Mouse (Mus musculus) left cerebral cortex, postnatal 14 days (tissue): ENCODE results near the gene Sfxn4. TPM values are rescaled to one million over a fixed set of nuclear protein-coding genes. Genes with fewer than 3 reads are reported as not detected.
A peak's percentile ranks its signal among the peaks of the same experiment; 100 is the strongest.

Experiments used
- DNase-seq, 2 experiments: peaks; one replicate each; pipeline ENCODE4 v3.0.0; 2021 to 2022; ENCODE audit warnings: low spot score in 2 of 2, mixed read lengths in 1 of 2
- intact Hi-C: fragments of 180-260 bp; cut with DNase I; formaldehyde crosslinking; loops from one replicate; pipeline ENCODE4 v1.15.1; 2025
- long read RNA-seq, 2 experiments: library from polyadenylated mRNA; stranded (forward); transcript quantifications; one replicate each; pipeline ENCODE4 v2.0.0; 2021
- total RNA-seq, 2 experiments: library from RNA; stranded (reverse); gene quantifications; 2 replicates each; pipeline ENCODE4 v1.2.3; 2021

Sfxn4 gene
- 10 to 100 TPM; 12.6 to 14.6 TPM for total RNA-seq
- long read RNA-seq, experiment 1, transcript Sfxn4-203 (14 exons, 1,309 nt) = major isoform, 8 of 12 reads
- long read RNA-seq, experiment 1, partial matches to known transcripts = 2 of 12 reads
- long read RNA-seq, experiment 1, other reads (novel, unspliced or antisense) = 2 of 12 reads
- long read RNA-seq, experiment 2, transcript Sfxn4-203 (14 exons, 1,309 nt) = major isoform, 7 of 9 reads
- long read RNA-seq, experiment 2, partial matches to known transcripts = 1 of 9 reads
- long read RNA-seq, experiment 2, other reads (novel, unspliced or antisense) = 1 of 9 reads

DNA sequence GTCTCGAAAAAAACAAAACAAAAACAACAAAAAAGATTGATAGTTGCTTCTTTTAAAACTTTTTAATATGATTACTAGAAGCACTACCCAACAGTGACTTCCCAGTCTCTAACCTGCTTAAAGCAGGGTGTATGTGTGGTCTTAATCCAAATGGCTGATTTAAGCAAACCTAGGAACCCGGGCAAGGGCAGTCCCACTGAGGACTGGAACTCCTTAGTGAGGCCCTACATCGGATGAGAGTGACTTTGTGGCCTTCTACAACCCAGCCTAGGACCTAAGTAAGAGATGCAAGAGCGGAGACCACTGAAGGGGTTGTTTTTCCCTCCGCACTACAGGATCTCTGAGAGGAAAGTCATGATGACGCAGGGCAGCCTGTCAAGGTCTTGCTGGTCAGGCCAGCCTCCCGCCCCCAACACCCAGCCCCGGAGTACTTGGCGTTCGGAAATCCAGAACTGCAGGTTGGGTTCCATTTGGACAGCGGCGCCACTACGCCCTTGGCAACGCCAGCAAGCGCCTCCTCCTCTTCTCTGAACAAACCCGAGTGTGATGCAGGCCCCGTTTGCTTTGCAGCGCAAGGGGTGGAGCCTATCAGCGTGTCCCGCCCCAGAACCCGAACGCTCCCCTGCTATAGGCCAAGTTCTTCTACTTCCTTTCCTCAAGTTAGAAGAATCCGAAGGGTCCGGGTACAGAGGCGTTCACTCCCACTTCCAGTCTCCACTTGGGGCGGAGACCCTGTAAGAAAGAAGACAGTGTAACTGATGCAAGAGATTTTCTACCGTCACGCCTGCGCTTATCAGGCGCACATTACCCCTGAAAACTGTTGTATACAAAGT is at the start of gene Sfxn4:
Gene Sfxn4 (minus strand): TSS at position 612 of the 833 bp plus-strand sequence.
- peak; percentile 91 for DNase-seq
- intact Hi-C loops = no loop called here

DNA sequence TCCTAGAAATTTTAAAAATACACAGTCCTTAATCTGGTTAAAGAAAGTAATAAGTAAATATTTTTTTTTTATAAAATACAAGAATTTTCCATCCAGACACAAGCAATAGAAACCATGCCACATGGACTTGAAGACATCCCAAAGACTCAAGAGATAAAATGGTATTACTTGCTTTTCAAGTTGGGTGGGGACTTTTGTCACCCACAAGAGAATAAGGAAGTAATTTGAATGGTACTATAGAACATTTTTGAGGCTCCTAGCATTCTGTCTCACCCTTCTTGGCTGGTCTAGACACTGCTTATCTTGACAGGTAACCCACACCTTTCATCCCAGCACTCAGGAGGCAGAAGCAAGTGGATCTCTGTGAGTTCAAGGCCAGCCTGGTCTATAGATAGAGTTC is 49.0 kb upstream of the Sfxn4 start:
- no peak for DNase-seq
- intact Hi-C loops = no loop called here

DNA sequence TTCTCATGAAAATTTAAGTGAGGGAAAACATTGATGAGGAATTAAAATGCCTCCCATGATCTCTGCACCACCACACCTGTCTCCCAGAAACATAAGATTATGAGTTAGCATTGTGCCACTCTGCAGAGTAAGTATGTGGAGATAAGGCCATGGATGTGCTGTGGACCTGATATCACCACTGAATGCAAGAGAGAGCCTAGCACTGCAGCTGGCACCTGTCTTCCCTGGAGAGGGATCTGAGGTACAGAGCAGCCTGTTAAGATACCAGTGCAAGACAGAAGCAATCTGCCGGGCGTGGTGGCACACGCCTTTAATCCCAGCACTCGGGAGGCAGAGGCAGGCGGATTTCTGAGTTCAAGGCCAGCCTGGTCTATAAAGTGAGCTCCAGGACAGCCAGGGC is 44.2 kb upstream of the Sfxn4 start:
- DNase-seq = no peak
- intact Hi-C loops = no loop called here

DNA sequence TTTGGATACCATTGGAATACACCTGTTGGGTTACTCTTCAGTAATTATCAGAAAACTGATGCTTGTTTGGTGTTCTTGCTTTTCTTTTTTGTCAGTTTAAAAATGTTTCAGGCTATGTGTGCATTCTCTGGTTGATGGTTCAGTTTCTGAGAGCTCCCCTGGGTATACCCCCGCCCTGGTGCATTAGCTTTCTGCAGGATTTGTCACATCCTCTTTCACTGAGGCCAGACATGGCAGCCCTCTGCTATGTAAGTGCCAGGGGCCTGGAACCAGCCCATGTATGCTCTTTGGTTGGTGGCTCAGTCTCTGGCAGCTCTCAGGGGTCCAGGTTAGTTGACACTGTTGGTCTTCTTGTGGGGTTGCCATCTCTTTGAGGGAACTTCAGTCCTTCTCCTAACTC is 42.7 kb upstream of the Sfxn4 start:
- DNase-seq = no peak
- intact Hi-C loops = no loop called here

DNA sequence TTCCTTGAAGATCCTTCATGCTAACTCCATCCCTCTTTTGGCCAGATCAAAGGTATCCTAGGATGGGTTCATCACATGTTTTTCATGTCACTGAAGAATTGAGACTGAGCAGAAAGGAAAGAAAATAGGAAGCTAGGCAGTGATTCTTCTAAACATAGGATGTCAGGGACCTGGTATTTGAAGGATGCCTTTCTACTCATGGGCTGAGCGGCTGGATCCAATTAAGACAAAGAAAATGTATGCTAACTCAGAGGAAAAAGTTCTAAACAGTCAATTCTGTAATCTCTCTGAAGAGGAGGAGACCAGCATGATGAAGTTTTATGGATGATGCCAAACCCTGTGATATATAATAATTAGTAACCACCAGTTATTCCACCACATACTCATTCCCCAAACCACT is 41.9 kb upstream of the Sfxn4 start:
- intact Hi-C loops = no loop called here
- DNase-seq = no peak

DNA sequence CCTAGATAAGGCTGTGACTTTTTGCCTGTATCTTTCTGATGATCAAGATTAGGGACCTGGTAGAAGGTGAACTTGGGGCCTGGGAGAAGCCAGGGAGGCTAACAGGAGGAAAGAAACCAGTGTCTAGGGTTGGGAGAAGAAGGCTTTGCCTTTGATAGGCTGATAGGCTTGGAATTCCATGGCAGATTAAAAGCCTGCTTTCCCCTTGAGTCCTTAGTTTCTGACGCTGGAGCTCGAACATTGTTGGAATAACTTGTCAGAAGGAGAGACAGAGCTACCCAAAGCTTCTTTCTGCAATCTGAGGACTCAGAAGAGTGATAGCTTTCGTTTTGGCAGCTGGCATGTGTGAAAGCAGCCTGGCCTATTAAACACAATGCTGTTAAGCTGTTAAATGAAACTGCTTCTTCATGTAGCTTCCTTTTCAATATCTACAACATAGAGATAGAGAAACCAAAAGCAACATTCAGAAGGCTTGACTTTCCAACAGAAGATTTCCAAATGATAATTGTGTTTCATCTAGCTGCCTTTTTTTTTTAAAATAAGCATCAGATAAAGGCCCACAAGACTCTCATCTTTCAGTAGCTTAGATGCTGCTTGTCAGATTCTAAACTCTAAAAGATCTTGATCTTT is 34.1 kb upstream of the Sfxn4 start:
- intact Hi-C loops = no loop called here
- DNase-seq = no peak

DNA sequence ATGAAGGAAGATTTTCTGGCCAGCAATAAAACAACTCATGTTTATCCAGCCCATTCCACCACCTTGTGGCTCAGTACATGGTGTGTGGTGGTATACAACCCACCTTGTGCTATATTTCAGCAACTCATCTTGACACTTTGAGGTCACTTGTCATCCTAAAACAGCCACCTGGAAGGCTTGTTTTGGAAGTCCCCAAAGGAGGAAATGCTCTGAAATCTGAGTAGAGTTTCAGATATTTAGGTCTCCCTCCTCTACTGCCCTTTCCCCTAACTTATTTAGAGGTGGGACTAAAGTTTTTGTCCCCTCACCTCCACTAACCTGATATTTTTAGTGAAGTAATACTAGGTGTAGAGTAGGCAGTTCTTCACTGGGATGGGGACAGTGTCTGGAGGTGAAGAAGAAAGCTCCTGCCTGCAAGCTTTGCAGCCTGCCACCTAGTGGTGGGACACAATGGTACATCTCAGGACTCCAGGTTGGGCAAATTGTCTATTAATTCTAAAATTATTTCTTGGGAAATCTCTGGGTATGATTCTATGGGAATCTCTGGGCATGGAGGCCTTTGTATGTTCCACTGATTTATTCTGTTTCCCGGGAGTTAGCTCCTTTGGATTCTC is 30.8 kb upstream of the Sfxn4 start:
- DNase-seq = peak; percentile 24 to 70
- intact Hi-C loops = no loop called here

DNA sequence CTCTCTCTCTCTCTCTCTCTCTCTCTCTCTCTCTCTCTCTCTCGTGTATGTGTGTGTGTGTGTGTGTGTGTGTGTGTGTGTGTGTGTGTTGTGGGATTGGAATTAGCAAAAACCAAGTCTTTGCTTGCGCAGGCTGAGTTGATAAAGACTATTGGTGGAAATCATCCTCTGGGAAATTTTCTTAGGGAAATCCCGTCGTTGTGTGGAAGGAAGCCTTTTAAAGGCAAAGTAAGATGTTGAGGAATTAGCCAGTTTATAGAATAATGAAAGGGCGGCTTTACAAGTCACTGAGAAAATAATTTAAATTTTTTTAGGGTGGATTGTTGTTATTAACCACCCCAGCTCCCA is 29.8 kb upstream of the Sfxn4 start:
- peak; percentile 26 to 33 for DNase-seq

DNA sequence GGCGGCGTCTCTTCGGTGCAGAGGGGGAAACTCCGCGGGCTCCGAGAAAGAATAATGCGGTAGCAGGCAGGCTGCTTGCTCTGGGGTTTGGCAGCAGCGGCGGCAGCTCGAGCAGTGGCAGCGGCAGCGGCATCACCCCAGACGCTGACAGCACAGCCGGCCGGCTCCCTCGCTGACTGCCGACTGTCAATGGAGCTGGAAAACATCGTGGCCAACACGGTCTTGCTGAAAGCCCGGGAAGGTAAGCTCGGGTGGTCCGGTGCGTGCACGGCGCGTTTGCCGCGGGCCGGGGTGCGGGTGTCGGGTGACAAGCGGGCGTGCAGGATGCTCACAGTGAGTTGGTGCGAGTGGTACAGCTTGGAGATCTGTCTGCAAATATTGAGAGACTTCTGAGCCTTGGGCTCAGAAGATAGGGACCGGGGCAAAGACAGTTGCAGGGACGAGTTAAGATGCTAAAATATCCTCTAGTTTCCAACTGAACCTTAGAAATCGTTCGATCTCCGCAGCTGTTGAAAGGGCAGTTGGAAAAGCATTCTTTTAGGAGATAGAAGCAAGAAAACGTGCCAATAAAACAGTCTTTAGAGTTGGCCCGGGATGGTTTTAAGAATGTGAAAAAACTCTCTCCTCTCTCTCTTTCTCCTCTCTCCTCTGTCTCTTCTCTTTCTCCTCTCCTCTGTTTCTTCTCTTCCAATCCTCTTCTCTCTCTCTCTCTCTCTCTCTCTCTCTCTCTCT is 29.3 kb upstream of the Sfxn4 start:
- no peak for DNase-seq
- intact Hi-C loops = no loop called here

More for the DNA sequence above, 29.8 kb upstream of the Sfxn4 start:
- intact Hi-C loops = no loop called here

DNA sequence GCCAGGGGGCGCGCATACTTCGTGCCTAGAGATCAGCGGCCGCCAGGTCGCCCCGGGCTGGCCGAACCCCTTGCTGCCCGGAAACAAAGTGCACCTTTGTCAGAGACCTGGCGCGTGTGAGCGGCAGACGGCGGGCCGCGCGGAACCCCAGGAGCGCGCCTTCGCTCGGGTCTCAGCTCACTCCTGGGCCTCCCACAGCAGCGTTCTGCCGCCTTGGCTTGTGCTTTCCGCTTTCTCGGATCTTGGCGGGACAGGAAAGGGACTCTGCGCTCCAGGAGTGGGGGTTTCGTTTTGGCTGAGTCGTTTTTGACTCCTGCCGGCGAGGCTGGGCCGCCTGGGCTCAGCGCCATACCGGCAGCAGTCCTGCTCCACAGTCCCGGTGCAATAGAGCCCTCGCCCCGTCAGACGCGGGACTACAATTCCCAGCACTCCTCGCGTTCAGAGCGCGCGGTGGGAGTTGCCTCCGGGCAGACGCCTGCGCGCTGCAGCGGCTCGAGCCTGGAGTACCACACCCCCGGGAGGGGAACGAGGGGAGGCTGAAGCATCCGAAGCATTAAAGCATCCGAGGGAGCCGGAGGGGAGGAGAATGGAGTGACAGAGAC is 28.5 kb upstream of the Sfxn4 start, which contains the start of gene Grk5:
Gene Grk5 (plus strand): TSS at position 36 of the 602 bp plus-strand sequence.
- intact Hi-C loops = loop anchor here (10.0 kb wide), 1 partner anchor 315 kb away; no protein-coding TSS in a partner anchor
- peak; percentile 91 to 95 for DNase-seq

DNA sequence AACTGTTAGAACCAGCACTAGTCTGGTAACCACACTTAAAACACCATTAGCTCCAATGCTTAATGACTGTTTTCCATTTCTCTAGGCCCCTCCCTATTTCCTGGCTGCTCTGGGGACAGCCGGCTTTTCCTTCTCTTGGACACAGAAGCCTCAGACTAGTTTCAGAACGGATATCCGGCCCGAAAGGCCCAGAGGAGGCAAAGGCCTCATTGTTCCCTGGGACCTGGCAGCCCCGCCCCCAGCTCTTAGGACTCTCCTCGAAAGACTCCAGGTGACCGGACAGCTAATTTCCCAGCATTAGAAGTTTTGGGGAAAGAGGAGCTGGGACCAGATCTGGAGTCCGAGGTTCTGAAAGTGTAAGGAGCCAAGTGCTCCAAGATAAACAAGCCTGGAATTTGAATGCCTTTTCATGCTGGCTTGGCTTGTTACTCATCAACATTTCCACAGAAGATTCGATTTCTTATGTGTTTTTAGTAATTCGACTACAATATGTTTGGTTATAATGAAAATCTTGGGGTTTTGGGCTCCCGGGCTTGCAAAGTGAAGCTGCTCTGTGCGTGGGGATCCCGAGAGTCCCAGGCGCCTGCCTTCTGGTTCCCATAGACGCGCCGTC is 27.9 kb upstream of the Sfxn4 start:
- intact Hi-C loops = loop anchor here (10.0 kb wide), 1 partner anchor 316 kb away; no protein-coding TSS in a partner anchor
- peak; percentile 16 to 31 for DNase-seq

DNA sequence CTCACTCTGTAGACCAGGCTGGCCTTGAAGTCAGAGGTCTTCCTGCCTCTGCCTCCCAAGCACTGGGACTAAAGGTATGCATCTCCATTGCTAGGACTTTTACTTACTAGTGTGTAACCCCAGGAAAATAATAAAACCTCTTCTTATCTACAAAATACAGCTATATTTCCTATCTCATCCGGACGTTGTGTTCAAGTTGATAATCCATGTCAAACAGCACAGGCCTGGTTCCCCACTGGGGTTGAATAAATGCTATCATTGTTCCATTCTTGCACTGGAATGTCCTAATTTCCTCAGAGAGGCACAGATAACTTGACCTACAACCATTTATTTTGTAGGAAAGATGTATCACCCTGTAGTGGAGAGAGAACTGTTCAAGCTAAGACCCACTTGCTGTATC is 26.4 kb upstream of the Sfxn4 start:
- intact Hi-C loops = loop anchor here (1.0 to 10.0 kb wide), 2 partner anchors 197 to 317 kb away; no protein-coding TSS in a partner anchor
- no peak for DNase-seq

DNA sequence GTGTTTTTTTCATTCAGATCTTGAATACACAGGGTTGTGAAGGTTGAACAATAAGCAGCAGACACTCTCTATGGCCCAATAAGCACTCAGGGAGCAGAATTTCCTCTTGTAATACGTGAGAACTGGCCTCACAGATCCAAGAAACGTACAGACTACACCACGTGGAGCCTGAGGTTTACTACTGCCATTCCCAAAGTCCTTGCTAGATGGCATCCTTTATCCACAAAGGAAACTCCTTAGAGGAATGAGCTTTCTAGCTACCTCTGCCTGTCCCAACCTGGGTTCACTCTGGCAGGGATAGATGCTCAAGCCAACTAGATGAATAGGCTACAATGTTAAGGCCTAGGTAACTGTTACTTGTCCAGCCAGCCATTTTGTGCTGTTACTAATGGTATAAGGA is 21.9 kb upstream of the Sfxn4 start:
- DNase-seq = peak; percentile 57 to 62
- intact Hi-C loops = loop anchor here (1.0 to 10.0 kb wide), 2 partner anchors 201 to 322 kb away; no protein-coding TSS in a partner anchor

DNA sequence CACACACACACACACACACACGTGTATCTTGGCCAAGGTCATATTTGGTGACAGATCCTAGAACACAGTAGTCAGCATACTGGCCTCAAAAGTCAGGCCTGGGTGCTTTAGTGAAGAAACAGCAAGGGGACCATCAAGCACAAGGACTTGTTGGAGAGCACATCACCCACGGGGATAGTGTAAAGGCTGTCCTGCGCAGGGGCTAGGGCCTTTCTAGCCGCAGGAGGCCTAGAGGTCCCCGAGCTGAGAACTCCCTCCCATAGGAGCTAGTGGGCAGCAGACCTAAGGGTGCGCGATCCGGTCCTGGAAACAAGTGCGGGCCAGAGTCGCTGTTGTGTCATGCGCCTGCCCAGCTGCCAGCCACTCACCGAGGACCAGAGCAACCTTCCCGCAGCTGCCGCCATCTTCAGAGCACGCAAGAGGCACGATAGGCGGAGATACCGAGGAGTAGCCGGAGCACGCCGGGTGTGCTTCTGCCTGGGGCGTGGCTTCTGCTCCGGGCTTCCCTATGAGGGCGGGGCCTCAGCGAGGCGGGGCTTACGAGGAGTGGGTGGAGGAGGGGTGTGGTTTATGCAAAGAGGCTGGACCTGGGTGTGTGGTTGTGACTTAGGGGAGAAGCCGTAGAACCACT is 12.9 kb upstream of the Sfxn4 start, which contains the start of gene Prdx3:
Gene Prdx3 (minus strand): TSS at position 493 of the 631 bp plus-strand sequence.
- DNase-seq = peak; percentile 93 to 95
- intact Hi-C loops = no loop called here

DNA sequence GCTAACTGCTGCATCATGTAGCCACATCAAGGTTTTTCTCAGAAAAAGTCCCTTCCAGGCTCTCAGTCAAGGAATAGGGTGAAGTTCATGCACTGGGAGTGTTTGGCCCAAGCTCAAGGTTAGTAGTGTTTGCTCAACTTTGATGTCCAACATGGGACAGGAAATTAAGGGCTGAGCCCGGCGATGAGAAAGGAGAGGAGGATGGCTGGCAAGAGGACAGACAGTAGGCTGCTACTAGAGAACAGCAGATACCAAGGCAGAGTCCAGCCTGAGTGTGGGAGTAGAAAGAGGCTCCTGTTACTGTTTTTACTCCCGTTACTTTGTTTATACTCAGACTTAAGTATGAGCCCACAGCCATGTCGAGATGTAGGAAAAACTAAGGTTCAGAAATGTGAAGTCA is 12.2 kb upstream of the Sfxn4 start:
- intact Hi-C loops = no loop called here
- peak; percentile 20 to 28 for DNase-seq

DNA sequence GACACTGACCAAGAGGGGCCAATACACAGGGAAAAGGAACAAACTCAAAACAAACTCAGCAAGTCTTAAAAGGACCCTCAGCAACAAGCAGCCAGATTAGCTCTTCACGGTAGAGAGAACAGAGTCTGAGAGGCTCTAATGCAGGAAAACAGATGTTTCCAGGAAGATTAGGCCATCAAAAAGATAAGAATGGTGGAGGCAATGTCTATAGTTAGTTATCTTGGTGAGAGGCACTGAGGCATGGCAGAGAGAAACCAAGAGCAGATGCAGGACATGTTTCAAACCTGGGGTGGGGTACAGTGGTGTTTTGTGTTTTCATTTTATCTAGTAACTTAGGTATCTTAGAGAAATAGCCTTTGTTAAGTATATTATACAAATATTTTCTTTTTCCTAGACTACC is 11.0 kb upstream of the Sfxn4 start:
- intact Hi-C loops = no loop called here
- no peak for DNase-seq

DNA sequence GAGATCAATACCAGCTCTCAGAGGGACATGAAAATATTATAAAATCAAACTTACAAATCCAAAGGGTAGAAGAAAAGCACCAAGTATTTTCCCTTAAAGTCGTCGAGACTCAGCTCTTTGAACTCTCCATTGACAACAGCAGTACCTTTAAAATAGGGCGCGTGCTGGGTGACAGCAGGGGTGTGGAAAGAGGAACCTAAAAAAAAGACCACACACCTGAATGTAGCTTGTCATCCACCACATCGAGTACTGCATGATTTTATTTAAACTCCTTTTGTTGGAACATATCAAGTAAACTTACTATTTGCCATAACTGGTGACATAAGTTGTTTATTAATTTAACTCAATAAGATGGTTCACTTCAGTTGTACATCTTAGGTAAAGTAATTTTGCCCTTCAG is 10.1 kb upstream of the Sfxn4 start:
- no peak for DNase-seq
- intact Hi-C loops = no loop called here

DNA sequence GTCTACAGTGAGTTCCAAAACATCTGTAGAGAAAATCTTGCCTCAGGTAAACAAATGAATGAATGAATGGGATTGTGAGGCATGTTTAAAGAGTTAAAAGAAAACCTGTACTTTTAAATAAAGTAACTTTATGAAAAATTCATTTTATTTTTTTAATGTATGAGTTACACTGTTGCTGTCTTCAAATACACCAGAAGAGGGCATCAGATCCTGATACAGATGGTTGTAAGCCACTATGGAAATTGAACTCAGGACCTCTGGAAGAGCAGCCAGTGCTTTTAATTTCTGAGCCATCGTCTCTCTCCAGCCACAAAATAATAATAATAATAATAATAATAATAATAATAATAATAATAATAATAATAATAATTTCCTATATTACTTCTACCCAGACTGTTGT is 9.2 kb upstream of the Sfxn4 start:
- intact Hi-C loops = no loop called here

More for the DNA sequence above, 9.2 kb upstream of the Sfxn4 start:
- DNase-seq = no peak
